Mouse (Mus musculus) megakaryocyte, embryonic 14.5 days (primary cell): ENCODE measurements around the gene Zcchc17. TPM values are rescaled to one million over a fixed set of nuclear protein-coding genes. Genes with fewer than 3 reads are reported as not detected.
A peak's percentile ranks its signal among the peaks of the same experiment; 100 is the strongest.

Experiments used
- H3K27me3 ChIP-seq: replicated peaks from 2 replicates; pipeline ENCODE3; 2012; ENCODE audit warnings: inconsistent platforms
- H3K36me3 ChIP-seq: replicated peaks from 2 replicates; pipeline ENCODE3; 2012; ENCODE audit warnings: low read length, inconsistent platforms, mixed read lengths
- H3K4me1 ChIP-seq: 2 replicates; pipeline ENCODE4 v1.6.1; 2012; ENCODE audit warnings: inconsistent platforms
- H3K4me3 ChIP-seq: replicated peaks from 2 replicates; pipeline ENCODE3; 2012; ENCODE audit warnings: moderate library complexity, mild to moderate bottlenecking, inconsistent platforms
- H3K9me3 ChIP-seq: 2 replicates; pipeline ENCODE4 v1.6.1; 2012; ENCODE audit warnings: inconsistent platforms
- FLI1 ChIP-seq: IDR thresholded peaks from 2 replicates; pipeline ENCODE4 v1.6.1; 2012; ENCODE audit warnings: low read length, inconsistent platforms, mixed read lengths
- GATA1 ChIP-seq: IDR thresholded peaks from 3 replicates; pipeline ENCODE4 v1.6.1; 2012; ENCODE audit warnings: mixed read lengths, low read length, inconsistent platforms, borderline replicate concordance
- polyA plus RNA-seq: library from polyadenylated mRNA; stranded (reverse); fragments of >175 nt; gene quantifications from 2 replicates; pipeline ENCODE4 v1.2.3, GENCODE M21; 2012; ENCODE audit warnings: low replicate concordance; ENCODE audit not compliant: insufficient read depth

The Zcchc17 gene
- polyA plus RNA-seq, 1 experiment = 32.2 TPM

- H3K4me3 ChIP-seq = no peak overlapping the region
- peaks cover 92% of the 10 kb centered on the region for H3K27me3 ChIP-seq
- TF ChIP-seq GATA1 = no peak
- TF ChIP-seq FLI1 = no peak
- H3K36me3 ChIP-seq = no peaks in the 10 kb centered on the region
- H3K9me3 ChIP-seq = peaks cover 3% of the 10 kb centered on the region; the same call in 1 of the 2 replicates
- peaks cover 25% of the 10 kb centered on the region for H3K4me1 ChIP-seq
Observed at GRCm38 (mm10) chr4:130306796-130307630, 52.7 kb downstream of the Zcchc17 start.

- TF ChIP-seq GATA1 = no peak
- TF ChIP-seq FLI1 = no peak
- Histone ChIP-seq H3K9me3 (peaks cover 3% of the 10 kb centered on the region; the same call in 1 of the 2 replicates), H3K4me1 (peaks cover 25% of the 10 kb centered on the region), H3K27me3 (peaks cover 92% of the 10 kb centered on the region), H3K4me3 (no peak overlapping the region), H3K36me3 (no peaks in the 10 kb centered on the region)
Observed at GRCm38 (mm10) chr4:130304746-130305145, 55.0 kb downstream of the Zcchc17 start.

GRCm38 (mm10) chr4:130302285-130302870, 57.4 kb downstream of the Zcchc17 start:
- Histone ChIP-seq H3K9me3 (no peaks in the 10 kb centered on the region), H3K36me3 (no peaks in the 10 kb centered on the region), H3K27me3 (peaks cover 85% of the 10 kb centered on the region), H3K4me1 (peaks cover 7% of the 10 kb centered on the region; the same call in 1 of the 2 replicates), H3K4me3 (no peak overlapping the region)
- no peak for TF ChIP-seq GATA1
- no peak for TF ChIP-seq FLI1

- peaks cover 62% of the 10 kb centered on the region for H3K27me3 ChIP-seq
- H3K4me1 ChIP-seq = peaks cover 28% of the 10 kb centered on the region
- H3K36me3 ChIP-seq = no peaks in the 10 kb centered on the region
- TF ChIP-seq FLI1 = no peak
- no peak overlapping the region for H3K4me3 ChIP-seq
- H3K9me3 ChIP-seq = no peaks in the 10 kb centered on the region
Observed at GRCm38 (mm10) chr4:130299629-130300018, 60.1 kb downstream of the Zcchc17 start.

- no peaks in the 10 kb centered on the region for H3K36me3 ChIP-seq
- no peaks in the 10 kb centered on the region for H3K9me3 ChIP-seq
- peaks cover 57% of the 10 kb centered on the region for H3K27me3 ChIP-seq
- peaks cover 29% of the 10 kb centered on the region for H3K4me1 ChIP-seq
- H3K4me3 ChIP-seq = no peak overlapping the region
- TF ChIP-seq GATA1 = no peak
Observed at GRCm38 (mm10) chr4:130298877-130299628, 60.7 kb downstream of the Zcchc17 start.

GRCm38 (mm10) chr4:130297123-130297529, 62.6 kb downstream of the Zcchc17 start:
- Histone ChIP-seq H3K36me3 (no peaks in the 10 kb centered on the region), H3K4me1 (peaks cover 32% of the 10 kb centered on the region), H3K4me3 (no peak overlapping the region), H3K27me3 (peaks cover 43% of the 10 kb centered on the region), H3K9me3 (no peaks in the 10 kb centered on the region)
- TF ChIP-seq GATA1 (no peak), FLI1 (no peak)

GRCm38 (mm10) chr4:130296243-130296965, 63.3 kb downstream of the Zcchc17 start:
- no peak overlapping the region for H3K4me3 ChIP-seq
- H3K36me3 ChIP-seq = no peaks in the 10 kb centered on the region
- peaks cover 32% of the 10 kb centered on the region for H3K4me1 ChIP-seq
- TF ChIP-seq GATA1 (no peak), FLI1 (no peak)
- peaks cover 35% of the 10 kb centered on the region for H3K27me3 ChIP-seq
- no peaks in the 10 kb centered on the region for H3K9me3 ChIP-seq

- H3K27me3 ChIP-seq = peaks cover 32% of the 10 kb centered on the region
- H3K4me3 ChIP-seq = peak overlapping the region; percentile 2
- H3K4me1 ChIP-seq = peaks cover 32% of the 10 kb centered on the region
- no peaks in the 10 kb centered on the region for H3K36me3 ChIP-seq
- TF ChIP-seq FLI1 = no peak
- TF ChIP-seq GATA1 = no peak
- H3K9me3 ChIP-seq = no peaks in the 10 kb centered on the region
Observed at GRCm38 (mm10) chr4:130295047-130295745, 64.5 kb downstream of the Zcchc17 start.

- no peaks in the 10 kb centered on the region for H3K36me3 ChIP-seq
- H3K4me3 ChIP-seq = no peak overlapping the region
- H3K9me3 ChIP-seq = no peaks in the 10 kb centered on the region
- peaks cover 32% of the 10 kb centered on the region for H3K4me1 ChIP-seq
- H3K27me3 ChIP-seq = peaks cover 29% of the 10 kb centered on the region
- TF ChIP-seq GATA1 (no peak), FLI1 (no peak)
Observed at GRCm38 (mm10) chr4:130294513-130294912, 65.2 kb downstream of the Zcchc17 start.
